Comparison of ENCODE assay signal across 9 mouse cellular contexts in the genomic region with DNA sequence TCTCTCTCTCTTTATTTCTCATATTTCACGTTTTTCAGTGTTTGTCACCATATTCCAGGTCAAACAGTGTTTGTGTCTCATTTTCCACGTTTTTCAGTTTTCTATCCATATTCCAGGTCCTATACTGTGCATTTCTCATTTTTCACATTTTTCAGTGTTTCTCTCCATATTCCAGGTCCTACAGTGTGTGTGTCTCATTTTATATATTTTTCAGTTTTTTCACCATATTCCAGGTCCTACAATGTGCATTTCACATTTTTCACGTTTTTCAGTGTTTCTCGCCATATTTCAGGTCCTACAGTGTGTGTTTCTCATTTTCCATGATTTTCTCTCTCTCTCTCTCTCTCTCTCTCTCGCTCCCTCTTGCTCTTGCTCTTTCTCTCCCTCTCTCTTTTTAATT.
DNase-seq lines count a peak whose midpoint lies in the region; ATAC-seq lines count a peak whose summit lies in the region.
"Had no signal": no experiment of that assay in that cellular context is flagged by ENCODE, and none has a peak within 500 bp of the region (broad histone marks: within the 10 kb centered on the region; RNA-seq: fewer than 3 reads in every experiment).

No protein-coding gene starts in this region.

- H3K27me3 ChIP-seq in heart, embryonic 11.5 days (ENCODE audit: control insufficient read depth, insufficient read depth, low read length) = no peaks in the 10 kb centered on the region
- H3K27me3 ChIP-seq: neural tube, embryonic 12.5 days had no signal

- no peak overlapping the region for H3K4me2 ChIP-seq in heart, embryonic 11.5 days
- H3K4me2 ChIP-seq: neural tube, embryonic 12.5 days had no signal

- H3K9ac ChIP-seq in heart, embryonic 11.5 days (ENCODE audit: low read depth, low read length) = no peak overlapping the region
- H3K9ac ChIP-seq: neural tube, embryonic 12.5 days had no signal

- WGBS in heart, embryonic 11.5 days (ENCODE audit: insufficient replicate concordance) = 59% methylated on average over 5 of the region's 5 CpGs

- H3K4me3 ChIP-seq in heart, embryonic 11.5 days (ENCODE audit: low read depth, low read length) = no peak overlapping the region
- H3K4me3 ChIP-seq: neural tube, embryonic 12.5 days had no signal

- 0 out of 2 replicates have a peak, but pooled peaks have one; percentile 67 for ATAC-seq in heart, embryonic 11.5 days (replicated peaks; ENCODE audit: insufficient number of reproducible peaks, low FRiP score, low TSS enrichment)
- peak; percentile 35 for ATAC-seq in inflammation-experienced regulatory T-cells, adult 6 months

- H3K36me3 ChIP-seq in heart, embryonic 11.5 days (ENCODE audit: control insufficient read depth, insufficient read depth, low read length) = no peaks in the 10 kb centered on the region
- H3K36me3 ChIP-seq: neural tube, embryonic 12.5 days had no signal

- H3K27ac ChIP-seq in heart, embryonic 11.5 days (ENCODE audit: low read depth, low read length) = no peak overlapping the region
- H3K27ac ChIP-seq: neural tube, embryonic 12.5 days had no signal

- H3K9me3 ChIP-seq in heart, embryonic 11.5 days (replicated peaks; ENCODE audit: control insufficient read depth, low read length) = peaks cover 2% of the 10 kb centered on the region
- H3K9me3 ChIP-seq: neural tube, embryonic 12.5 days had no signal

- H3K4me1 ChIP-seq in heart, embryonic 11.5 days (ENCODE audit: control insufficient read depth, insufficient read depth, low read length) = no peaks in the 10 kb centered on the region
- H3K4me1 ChIP-seq: neural tube, embryonic 12.5 days had no signal

- DNase-seq in heart, adult 9 months (ENCODE audit: low spot score in 2 of 2) = no peak
- peak; percentile 6 for DNase-seq in A20 (ENCODE audit: low read depth, low spot score)
- peak; percentile 14 for DNase-seq in ZHBTc4 (ENCODE audit: low read depth, low spot score)
- no peak for DNase-seq in urinary bladder, postnatal 25 days (ENCODE audit: low spot score)
- DNase-seq in ovary, postnatal 10 days (ENCODE audit: low spot score) = no peak
- no peak for DNase-seq in adrenal gland, postnatal 25 days

Comparison
In these comparisons a context has a peak if more than half of its experiments do, and no peak if none do; other contexts are left out.
1. DNase-seq: peak in A20 (single experiment) and ZHBTc4 (single experiment); none in heart, adult 9 months (0 of 2), urinary bladder, postnatal 25 days (single experiment), ovary, postnatal 10 days (single experiment) and adrenal gland, postnatal 25 days (single experiment).